Mouse (Mus musculus): Measurements from ENCODE around the gene Col26a1. TPM values are rescaled to one million over a fixed set of nuclear protein-coding genes. Genes with fewer than 3 reads are reported as not detected.

Gene Col26a1
- total RNA-seq, 1 experiment: 2.9 TPM

DNA sequence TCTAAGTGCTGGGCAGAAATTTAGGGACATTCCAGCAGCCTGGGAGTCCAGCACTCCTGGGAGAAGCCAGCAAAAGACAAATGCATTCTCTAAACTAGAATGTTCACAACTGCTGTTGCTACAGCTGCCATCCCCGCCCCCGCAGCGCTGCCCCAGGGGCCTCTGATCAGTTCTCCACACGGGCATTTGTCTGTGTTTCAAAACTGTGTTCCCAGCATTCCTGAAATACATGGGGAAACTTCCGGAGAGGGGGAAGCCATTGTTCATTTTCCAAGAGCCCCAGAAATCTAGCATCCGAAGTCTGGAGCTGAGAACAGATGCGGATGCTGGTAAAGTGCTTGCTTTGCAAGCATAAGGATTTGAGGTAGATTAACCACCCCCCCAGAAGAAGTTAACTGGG is 3.9 kb upstream of the Col26a1 start:
- DNase-seq (ENCODE audit: low read depth, low spot score): no peak

DNA sequence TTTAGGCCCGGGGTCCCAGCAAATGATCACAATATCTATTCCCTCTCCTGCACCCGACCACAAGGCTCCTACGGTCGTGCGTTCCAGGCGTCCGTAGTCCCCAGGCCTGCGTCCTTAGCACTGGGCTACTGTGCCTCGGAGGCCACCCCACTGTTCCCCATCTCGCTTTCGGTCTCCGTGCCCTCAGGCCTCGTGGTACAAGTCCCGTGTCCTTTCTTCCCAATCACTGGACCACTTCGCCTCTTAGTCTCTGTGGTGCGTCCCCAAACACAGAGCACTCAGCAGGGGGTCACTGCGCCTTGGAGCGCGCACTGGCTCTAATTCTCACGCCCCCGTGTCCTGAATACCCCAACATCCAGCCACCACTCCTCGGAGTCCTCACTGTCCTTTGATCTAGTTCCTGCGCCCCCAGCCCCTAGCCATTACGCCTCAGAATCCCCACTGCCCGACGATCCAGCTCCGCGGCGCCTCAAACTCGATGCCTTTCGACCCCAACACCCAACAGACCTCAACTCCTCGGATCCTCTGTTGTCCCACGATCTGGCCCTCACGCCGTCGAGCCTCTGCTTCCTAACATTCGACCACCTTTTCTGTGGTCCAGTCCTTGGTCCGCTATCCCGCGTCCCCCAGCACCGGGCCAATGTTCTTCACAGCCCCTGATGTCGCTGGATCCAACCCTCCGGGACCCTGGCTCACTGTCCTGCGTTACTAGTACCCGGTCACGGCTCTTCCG is 788 bp downstream of the Col26a1 start:
- TF ChIP-seq ZNF384 (IDR thresholded peaks at IDR 0.05; ENCODE audit: low read depth, low read length): no peak
- no peak for TF ChIP-seq HCFC1 (IDR thresholded peaks at IDR 0.05; ENCODE audit: borderline replicate concordance, insufficient read depth, low read length)
- TF ChIP-seq ZC3H11A (IDR thresholded peaks at IDR 0.05; ENCODE audit: borderline replicate concordance, low read depth, low read length): no peak
- no peak for TF ChIP-seq MAFK (IDR thresholded peaks at IDR 0.05; ENCODE audit: insufficient read depth, low read depth, low read length)
- no peak for TF ChIP-seq CHD2 (IDR thresholded peaks at IDR 0.05; ENCODE audit: low read depth, low read length)
- in situ Hi-C loops (cut with MboI; ENCODE audit: low sequenced_read_pairs in 2 of 2, unreplicated experiment in 2 of 2): loop anchor here (10.0 to 25.0 kb wide), 2 partner anchors 87 to 95 kb away; no protein-coding TSS in a partner anchor
- Histone ChIP-seq H3K9me3 (ENCODE audit: control insufficient read depth, insufficient read depth, low read depth, low read length) (no peaks in the 10 kb centered on the region), H3K36me3 (ENCODE audit: control insufficient read depth, insufficient read depth, low read length, poor library complexity, severe bottlenecking) (no peaks in the 10 kb centered on the region), H3K4me3 (ENCODE audit: insufficient read depth in 1 of 2, low read depth in 1 of 2, low read length in 2 of 2, poor library complexity in 1 of 2, severe bottlenecking in 1 of 2) (peak overlapping the region; percentile 7 to 44), H3K4me1 (ENCODE audit: control insufficient read depth in 2 of 2, insufficient read depth in 2 of 2, low read length in 2 of 2, poor library complexity in 1 of 2) (peaks cover 0 to 2% of the 10 kb centered on the region in 2 experiments; a peak in 1 of 4 replicates), H3K27ac (ENCODE audit: insufficient read depth, low read depth, low read length, poor library complexity, severe bottlenecking) (no peak overlapping the region), H3K9ac (ENCODE audit: insufficient read depth, low read depth, low read length, poor library complexity, severe bottlenecking) (peak overlapping the region; percentile 1; the same call in 1 of the 2 replicates)
- no peak for DNase-seq (ENCODE audit: low read depth, low spot score)

More for the DNA sequence above, 3.9 kb upstream of the Col26a1 start:
- Histone ChIP-seq H3K4me3 (ENCODE audit: insufficient read depth in 1 of 2, low read depth in 1 of 2, low read length in 2 of 2, poor library complexity in 1 of 2, severe bottlenecking in 1 of 2) (no peak overlapping the region), H3K9me3 (ENCODE audit: control insufficient read depth, insufficient read depth, low read depth, low read length) (no peaks in the 10 kb centered on the region), H3K27ac (ENCODE audit: insufficient read depth, low read depth, low read length, poor library complexity, severe bottlenecking) (no peak overlapping the region), H3K4me1 (ENCODE audit: control insufficient read depth in 2 of 2, insufficient read depth in 2 of 2, low read length in 2 of 2, poor library complexity in 1 of 2) (peaks cover 0 to 2% of the 10 kb centered on the region in 2 experiments; a peak in 1 of 4 replicates), H3K36me3 (ENCODE audit: control insufficient read depth, insufficient read depth, low read length, poor library complexity, severe bottlenecking) (no peaks in the 10 kb centered on the region), H3K9ac (ENCODE audit: insufficient read depth, low read depth, low read length, poor library complexity, severe bottlenecking) (no peak overlapping the region)
- in situ Hi-C loops (cut with MboI; ENCODE audit: low sequenced_read_pairs in 2 of 2, unreplicated experiment in 2 of 2): loop anchor here (10.0 to 25.0 kb wide), 2 partner anchors 92 to 100 kb away; no protein-coding TSS in a partner anchor
- TF ChIP-seq MAFK (IDR thresholded peaks at IDR 0.05; ENCODE audit: insufficient read depth, low read depth, low read length): no peak
- TF ChIP-seq ZNF384 (IDR thresholded peaks at IDR 0.05; ENCODE audit: low read depth, low read length): no peak
- no peak for TF ChIP-seq HCFC1 (IDR thresholded peaks at IDR 0.05; ENCODE audit: borderline replicate concordance, insufficient read depth, low read length)
- TF ChIP-seq ZC3H11A (IDR thresholded peaks at IDR 0.05; ENCODE audit: borderline replicate concordance, low read depth, low read length): no peak
- TF ChIP-seq CHD2 (IDR thresholded peaks at IDR 0.05; ENCODE audit: low read depth, low read length): no peak

DNA sequence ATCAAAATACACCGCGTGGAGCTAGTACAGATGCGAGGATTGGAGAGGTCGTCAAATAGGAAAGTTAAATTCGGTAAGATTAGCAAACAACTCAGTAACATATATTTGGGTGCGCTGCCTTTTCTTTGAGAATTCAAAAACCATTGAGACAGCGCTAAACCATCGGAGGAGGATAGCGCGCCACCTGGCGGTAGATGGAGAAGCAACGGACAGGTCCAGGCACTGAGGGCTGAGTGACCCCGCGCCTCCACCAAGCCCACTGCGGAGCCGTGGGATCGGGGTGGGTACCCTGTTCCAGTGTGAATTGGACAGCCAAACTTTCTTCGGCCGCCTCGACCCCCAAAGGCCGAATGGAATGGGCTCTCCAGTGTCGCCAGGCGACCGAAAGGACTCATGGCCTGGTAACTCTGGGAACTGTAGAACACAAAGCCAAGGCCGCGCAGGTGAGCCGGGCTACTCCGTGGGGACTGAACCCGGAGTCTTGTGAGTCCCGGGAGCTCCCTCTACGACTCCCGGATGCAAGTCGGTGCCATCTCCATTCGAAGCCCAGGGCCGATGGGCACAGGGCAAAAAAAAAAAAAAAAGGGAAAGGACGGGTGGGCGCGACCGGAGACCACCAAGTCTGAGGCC is 1.5 kb downstream of the Col26a1 start:
- TF ChIP-seq HCFC1 (IDR thresholded peaks at IDR 0.05; ENCODE audit: borderline replicate concordance, insufficient read depth, low read length) (no peak), ZNF384 (IDR thresholded peaks at IDR 0.05; ENCODE audit: low read depth, low read length) (no peak), ZC3H11A (IDR thresholded peaks at IDR 0.05; ENCODE audit: borderline replicate concordance, low read depth, low read length) (no peak), CHD2 (IDR thresholded peaks at IDR 0.05; ENCODE audit: low read depth, low read length) (no peak), MAFK (IDR thresholded peaks at IDR 0.05; ENCODE audit: insufficient read depth, low read depth, low read length) (no peak)
- Histone ChIP-seq H3K4me3 (ENCODE audit: insufficient read depth in 1 of 2, low read depth in 1 of 2, low read length in 2 of 2, poor library complexity in 1 of 2, severe bottlenecking in 1 of 2) (peak overlapping the region; percentile 35 to 41; a peak in 3 of 4 replicates), H3K9me3 (ENCODE audit: control insufficient read depth, insufficient read depth, low read depth, low read length) (no peaks in the 10 kb centered on the region), H3K9ac (ENCODE audit: insufficient read depth, low read depth, low read length, poor library complexity, severe bottlenecking) (no peak overlapping the region), H3K4me1 (ENCODE audit: control insufficient read depth in 2 of 2, insufficient read depth in 2 of 2, low read length in 2 of 2, poor library complexity in 1 of 2) (peaks cover 0 to 2% of the 10 kb centered on the region in 2 experiments; a peak in 1 of 4 replicates), H3K27ac (ENCODE audit: insufficient read depth, low read depth, low read length, poor library complexity, severe bottlenecking) (no peak overlapping the region), H3K36me3 (ENCODE audit: control insufficient read depth, insufficient read depth, low read length, poor library complexity, severe bottlenecking) (no peaks in the 10 kb centered on the region)
- in situ Hi-C loops (cut with MboI; ENCODE audit: low sequenced_read_pairs in 2 of 2, unreplicated experiment in 2 of 2): loop anchor here (10.0 to 25.0 kb wide), 2 partner anchors 87 to 94 kb away; no protein-coding TSS in a partner anchor
- peak; percentile 74 for DNase-seq (ENCODE audit: low read depth, low spot score)

DNA sequence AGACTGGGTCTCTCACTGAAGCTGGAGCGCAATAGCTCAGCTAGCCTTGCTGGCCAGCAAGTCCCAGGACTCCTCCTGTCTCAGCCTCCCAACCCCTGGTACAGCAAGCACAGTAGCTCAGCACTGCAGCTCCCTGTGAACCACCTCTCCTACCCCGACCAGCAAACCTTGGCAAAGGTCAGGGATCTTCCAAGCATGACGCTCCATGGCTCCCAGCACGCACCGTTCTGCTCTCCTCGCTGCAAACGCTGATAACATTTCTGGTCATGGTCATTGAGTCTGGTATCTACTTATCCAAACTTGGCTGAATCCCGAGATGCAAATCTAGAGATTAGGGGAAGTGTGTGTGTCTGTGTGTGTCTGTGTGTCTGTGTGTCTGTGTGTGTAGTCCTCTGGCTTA is 2.9 kb downstream of the Col26a1 start:
- H3K27ac ChIP-seq (ENCODE audit: insufficient read depth, low read depth, low read length, poor library complexity, severe bottlenecking): no peak overlapping the region
- DNase-seq (ENCODE audit: low read depth, low spot score): no peak
- in situ Hi-C loops (cut with MboI; ENCODE audit: low sequenced_read_pairs in 2 of 2, unreplicated experiment in 2 of 2): loop anchor here (10.0 to 25.0 kb wide), 2 partner anchors 85 to 93 kb away; no protein-coding TSS in a partner anchor
- H3K4me3 ChIP-seq (ENCODE audit: insufficient read depth in 1 of 2, low read depth in 1 of 2, low read length in 2 of 2, poor library complexity in 1 of 2, severe bottlenecking in 1 of 2): no peak overlapping the region
- H3K36me3 ChIP-seq (ENCODE audit: control insufficient read depth, insufficient read depth, low read length, poor library complexity, severe bottlenecking): no peaks in the 10 kb centered on the region
- no peak overlapping the region for H3K9ac ChIP-seq (ENCODE audit: insufficient read depth, low read depth, low read length, poor library complexity, severe bottlenecking)
- H3K4me1 ChIP-seq (ENCODE audit: control insufficient read depth in 2 of 2, insufficient read depth in 2 of 2, low read length in 2 of 2, poor library complexity in 1 of 2): peaks cover 0 to 2% of the 10 kb centered on the region in 2 experiments; a peak in 1 of 4 replicates
- no peaks in the 10 kb centered on the region for H3K9me3 ChIP-seq (ENCODE audit: control insufficient read depth, insufficient read depth, low read depth, low read length)
- TF ChIP-seq CHD2 (IDR thresholded peaks at IDR 0.05; ENCODE audit: low read depth, low read length) (no peak), HCFC1 (IDR thresholded peaks at IDR 0.05; ENCODE audit: borderline replicate concordance, insufficient read depth, low read length) (no peak), MAFK (IDR thresholded peaks at IDR 0.05; ENCODE audit: insufficient read depth, low read depth, low read length) (no peak), ZNF384 (IDR thresholded peaks at IDR 0.05; ENCODE audit: low read depth, low read length) (no peak), ZC3H11A (IDR thresholded peaks at IDR 0.05; ENCODE audit: borderline replicate concordance, low read depth, low read length) (no peak)

Measured in ES-E14 (cell line).